Mouse (Mus musculus): ENCODE measurements around the gene Sell. TPM values are rescaled to one million over a fixed set of nuclear protein-coding genes. Genes with fewer than 3 reads are reported as not detected.
A peak's percentile ranks its signal among the peaks of the same experiment; 100 is the strongest.
"Not testable (repeated sequence)": the region's sequence is repeated elsewhere in the genome, so short reads cannot be mapped to it uniquely, and the experiment has no call there.

Sell gene
- polyA plus RNA-seq (2016; fragmentation: Nextera tagmentation; extraction: Ambion mirVana), result not detected in 2 replicates

DNA sequence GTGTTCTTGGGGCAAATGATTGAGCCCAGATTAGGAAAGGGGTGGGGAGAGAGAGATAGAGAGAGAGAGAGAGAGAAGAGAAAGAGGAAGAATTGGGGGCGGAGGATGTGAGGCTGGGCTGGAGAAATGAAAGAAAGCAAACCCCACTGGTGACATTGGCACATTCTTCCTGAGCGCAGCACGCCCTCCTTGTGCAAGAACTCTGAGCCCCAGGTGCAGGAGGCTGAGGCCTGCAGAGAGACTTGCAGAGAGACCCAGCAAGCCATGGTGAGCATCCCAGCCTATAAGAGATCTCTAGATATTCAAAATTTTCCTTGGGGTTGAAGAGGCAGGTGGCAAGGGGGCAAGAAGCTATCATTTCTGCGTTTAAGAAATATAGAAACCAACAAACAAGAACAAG is at the start of gene Sell:
Sell (plus strand) TSS at position 58 of the 400 bp plus-strand sequence.
- Histone ChIP-seq H3K27ac (no peak within 1 kb of the TSS), H3K27me3 (ENCODE audit: insufficient read depth, poor library complexity, severe bottlenecking) (no peaks in the 10 kb centered on the region), H3K4me3 (no peak within 1 kb of the TSS), H3K9me3 (no peaks in the 10 kb centered on the region), H3K4me1 (no peaks in the 10 kb centered on the region), H3K36me3 (no peaks in the 10 kb centered on the region)
- no peak for DNase-seq (ENCODE audit: low spot score)
- WGBS, result 69% methylated on average over 4 of the region's 4 CpGs

DNA sequence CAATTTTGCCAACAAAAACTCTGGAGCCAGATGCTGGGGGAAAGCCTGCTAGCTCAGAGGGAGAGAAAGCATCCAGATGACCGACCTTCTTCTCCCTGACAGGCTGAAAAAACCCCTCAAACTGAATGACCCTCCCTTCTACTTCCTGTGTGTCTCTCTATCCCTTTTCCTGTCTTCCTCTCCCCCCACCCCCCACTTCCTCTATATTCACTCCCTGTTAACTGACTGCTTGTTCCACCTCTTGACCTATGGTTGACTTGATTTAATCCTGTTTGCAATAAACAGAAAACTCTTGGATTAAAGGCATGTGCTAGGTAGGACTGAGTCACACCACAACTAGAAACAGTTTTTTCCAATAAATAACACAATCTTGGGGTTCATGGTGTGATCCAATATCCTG is 47.2 kb upstream of the Sell start:
- no peak for DNase-seq (ENCODE audit: low spot score)
- no peaks in the 10 kb centered on the region for H3K36me3 ChIP-seq
- H3K4me1 ChIP-seq, result no peaks in the 10 kb centered on the region
- H3K27me3 ChIP-seq (ENCODE audit: insufficient read depth, poor library complexity, severe bottlenecking), result no peaks in the 10 kb centered on the region
- H3K9me3 ChIP-seq, result no peaks in the 10 kb centered on the region
- no peak overlapping the region for H3K4me3 ChIP-seq
- 57% methylated on average over 1 of the region's 1 CpGs for WGBS
- no peak overlapping the region for H3K27ac ChIP-seq

DNA sequence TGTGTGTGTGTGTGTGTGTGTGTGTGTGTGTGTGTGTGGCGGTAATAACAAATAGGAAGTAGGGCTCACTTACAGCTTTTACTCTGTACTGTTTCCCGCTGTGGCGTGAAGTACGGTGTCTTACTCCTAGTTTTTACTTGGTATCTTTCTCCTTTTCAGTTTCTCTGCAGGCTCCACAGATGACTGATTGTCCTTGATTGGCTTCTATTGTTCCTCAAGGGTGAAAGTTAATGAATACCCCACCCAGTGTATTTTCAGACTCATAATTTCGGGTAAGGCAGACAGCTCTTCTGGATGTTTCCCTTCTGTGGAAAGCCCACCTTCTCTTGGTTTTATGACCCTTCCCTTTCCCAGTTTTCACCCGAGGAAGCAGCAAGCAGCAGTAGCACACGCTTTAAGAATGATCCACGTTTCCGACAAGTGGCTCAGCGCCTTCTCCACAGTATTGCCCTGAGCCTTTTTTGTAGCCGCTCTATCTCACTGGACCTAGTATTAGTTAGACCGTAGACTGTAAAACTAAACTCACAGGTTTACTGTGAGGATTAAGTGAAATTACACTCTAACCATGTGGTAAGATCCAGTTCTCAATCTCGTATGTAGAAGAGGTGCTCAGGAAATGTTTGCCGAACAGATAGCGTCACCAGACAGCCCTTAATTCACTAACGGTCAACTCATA is 43.4 kb upstream of the Sell start:
- Histone ChIP-seq H3K27ac (no peak overlapping the region), H3K4me1 (no peaks in the 10 kb centered on the region), H3K36me3 (no peaks in the 10 kb centered on the region), H3K9me3 (no peaks in the 10 kb centered on the region), H3K27me3 (ENCODE audit: insufficient read depth, poor library complexity, severe bottlenecking) (no peaks in the 10 kb centered on the region), H3K4me3 (no peak overlapping the region)
- 88% methylated on average over 16 of the region's 16 CpGs for WGBS
- no peak for DNase-seq (ENCODE audit: low spot score)

DNA sequence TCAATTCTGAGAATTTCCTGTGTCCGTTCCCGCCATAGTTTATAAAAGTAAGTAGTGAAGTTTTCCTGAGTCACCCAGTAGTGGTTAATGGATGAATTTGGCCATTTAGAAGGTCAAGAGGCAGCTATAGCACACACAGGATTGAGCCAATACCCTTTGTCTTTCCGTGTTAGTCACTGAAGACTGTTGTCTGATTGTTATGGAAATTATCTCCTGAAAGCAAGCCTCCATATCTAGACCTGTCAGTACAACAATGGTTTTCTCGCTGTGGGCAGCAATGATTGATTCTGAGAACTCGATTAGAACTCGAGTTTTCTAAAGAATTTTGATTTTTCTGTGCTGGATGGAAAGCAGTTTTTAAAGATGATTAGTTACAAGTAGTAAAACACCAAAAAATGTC is 42.0 kb upstream of the Sell start:
- no peaks in the 10 kb centered on the region for H3K27me3 ChIP-seq (ENCODE audit: insufficient read depth, poor library complexity, severe bottlenecking)
- no peak for DNase-seq (ENCODE audit: low spot score)
- no peaks in the 10 kb centered on the region for H3K36me3 ChIP-seq
- WGBS, result 55% methylated on average over 6 of the region's 6 CpGs
- H3K27ac ChIP-seq, result no peak overlapping the region
- no peak overlapping the region for H3K4me3 ChIP-seq
- no peaks in the 10 kb centered on the region for H3K4me1 ChIP-seq
- no peaks in the 10 kb centered on the region for H3K9me3 ChIP-seq

DNA sequence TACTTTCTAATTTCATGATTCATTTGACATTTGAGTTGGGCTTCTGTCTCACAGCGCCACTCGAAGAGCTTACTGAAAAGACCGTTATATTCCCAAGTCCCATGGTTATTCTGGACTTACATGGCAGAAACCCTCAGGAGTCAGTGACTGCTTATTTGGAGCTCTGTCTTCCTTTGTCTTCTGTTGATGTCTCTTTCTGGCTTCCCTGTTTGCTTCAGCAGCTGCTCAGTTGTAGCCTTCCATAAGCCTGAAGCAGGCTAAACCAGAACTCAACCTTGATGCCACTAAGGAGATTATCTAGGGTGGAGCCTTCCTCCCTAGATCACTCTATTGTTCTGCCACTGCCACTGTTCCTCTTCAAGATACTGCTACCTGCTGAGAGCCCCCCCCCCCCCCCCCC is 41.0 kb upstream of the Sell start:
- not testable (repeated sequence) for DNase-seq (ENCODE audit: low spot score); H3K4me1 ChIP-seq; H3K4me3 ChIP-seq; H3K27me3 ChIP-seq (ENCODE audit: insufficient read depth, poor library complexity, severe bottlenecking); H3K9me3 ChIP-seq; H3K27ac ChIP-seq; H3K36me3 ChIP-seq
- WGBS, result 85% methylated on average over 3 of the region's 3 CpGs

DNA sequence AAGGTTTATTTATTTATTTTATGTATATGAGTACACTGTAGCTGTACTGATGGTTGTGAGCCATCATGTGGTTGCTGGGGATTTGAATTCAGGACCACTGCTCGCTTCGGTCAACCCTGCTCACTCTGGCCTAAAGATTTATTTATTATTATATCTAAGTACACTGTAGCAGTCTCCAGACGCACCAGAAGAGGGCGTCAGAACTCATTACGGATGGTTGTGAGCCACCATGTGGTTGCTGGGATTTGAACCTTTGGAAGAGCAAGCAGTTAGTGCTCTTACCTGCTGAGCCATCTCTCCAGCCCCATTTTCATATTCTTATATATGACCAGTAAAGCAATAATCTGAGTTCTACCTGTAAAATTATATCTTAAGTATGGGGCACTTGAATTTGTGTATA is 39.7 kb upstream of the Sell start:
- H3K27me3 ChIP-seq (ENCODE audit: insufficient read depth, poor library complexity, severe bottlenecking); H3K4me3 ChIP-seq; DNase-seq (ENCODE audit: low spot score); H3K36me3 ChIP-seq; H3K9me3 ChIP-seq; H3K27ac ChIP-seq; H3K4me1 ChIP-seq: not testable (repeated sequence)
- WGBS, result 70% methylated on average over 5 of the region's 5 CpGs

DNA sequence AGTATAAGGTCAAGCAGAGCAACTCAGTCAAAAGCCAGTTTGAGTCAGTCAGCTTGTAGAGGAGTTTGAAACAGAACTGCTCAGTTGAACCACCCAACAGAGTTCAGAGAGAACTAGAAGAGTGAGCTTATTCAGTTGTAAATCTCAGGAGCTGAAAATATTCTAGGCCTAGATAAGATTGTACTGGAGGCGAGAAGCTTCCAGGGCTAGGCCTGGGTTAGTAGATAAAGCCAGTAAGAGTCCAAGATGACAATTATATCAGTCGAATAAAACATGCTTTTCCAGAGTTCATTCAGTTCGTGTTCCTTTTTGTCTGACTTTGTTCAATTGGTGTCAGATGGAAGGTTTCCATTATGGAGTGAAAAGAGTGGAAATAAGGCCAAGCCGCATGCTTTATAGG is 36.1 kb upstream of the Sell start:
- no peak overlapping the region for H3K4me3 ChIP-seq

DNA sequence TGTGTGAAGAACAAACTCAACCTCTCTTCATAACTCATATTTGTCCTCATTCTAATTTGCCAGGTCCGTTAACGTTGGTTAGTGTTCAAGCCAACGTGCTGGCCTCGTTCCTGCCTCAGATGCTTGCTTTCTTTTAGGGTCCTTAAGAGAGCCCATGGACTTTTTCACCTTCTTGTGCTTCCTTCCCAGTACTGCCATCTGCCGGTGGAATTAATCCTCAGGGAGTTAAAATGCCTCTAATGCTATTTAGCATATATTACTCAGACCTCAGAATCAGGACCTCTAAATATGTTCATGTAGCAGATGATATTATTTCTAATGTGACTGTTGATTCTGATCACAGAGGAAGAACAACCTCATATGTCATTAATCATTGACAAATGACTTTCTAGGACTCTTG is 34.4 kb upstream of the Sell start:
- 49% methylated on average over 5 of the region's 5 CpGs for WGBS
- no peaks in the 10 kb centered on the region for H3K4me1 ChIP-seq
- no peaks in the 10 kb centered on the region for H3K9me3 ChIP-seq

More for the DNA sequence above, 36.1 kb upstream of the Sell start:
- Histone ChIP-seq H3K9me3 (no peaks in the 10 kb centered on the region), H3K36me3 (no peaks in the 10 kb centered on the region), H3K4me1 (no peaks in the 10 kb centered on the region), H3K27ac (no peak overlapping the region), H3K27me3 (ENCODE audit: insufficient read depth, poor library complexity, severe bottlenecking) (no peaks in the 10 kb centered on the region)
- DNase-seq (ENCODE audit: low spot score), result no peak
- WGBS, result 72% methylated on average over 4 of the region's 4 CpGs

DNA sequence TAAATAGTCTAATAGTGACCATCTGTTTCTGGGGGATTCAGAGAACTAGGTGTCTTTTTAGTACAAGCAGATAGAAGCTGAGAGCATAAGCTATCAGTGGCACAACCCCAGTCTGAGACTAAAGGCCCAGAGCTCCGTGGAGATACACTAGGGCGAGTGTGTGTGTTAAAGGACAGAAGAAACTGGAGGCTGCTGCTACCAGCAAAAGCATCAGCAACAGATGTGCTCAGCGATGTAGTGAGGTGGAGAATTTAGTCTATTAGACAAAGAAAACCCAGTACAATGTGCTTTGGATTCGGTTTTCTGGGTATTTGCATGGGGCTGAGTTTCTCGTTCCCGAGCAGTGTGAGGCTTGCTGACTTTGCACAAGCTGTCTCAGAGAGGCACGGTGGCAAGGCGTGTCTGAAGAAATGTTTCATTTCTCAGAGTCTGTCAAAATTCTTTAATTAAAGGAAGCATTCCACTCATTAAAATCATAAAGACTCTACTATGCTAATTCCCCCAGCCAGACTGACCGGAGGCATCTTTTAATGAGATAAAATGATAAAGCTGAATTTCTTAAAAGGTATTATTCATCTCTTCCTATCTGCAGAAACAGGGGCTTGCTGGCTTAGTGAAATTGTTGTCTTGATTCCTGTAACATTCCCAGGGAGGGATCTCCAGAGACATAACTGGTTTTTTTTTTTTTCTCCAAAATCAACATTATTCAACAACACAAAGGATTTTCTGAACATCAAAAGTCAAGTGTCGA is 21.2 kb upstream of the Sell start:
- H3K4me1 ChIP-seq, result peaks cover 5% of the 10 kb centered on the region; the same call in 1 of the 2 replicates
- no peak overlapping the region for H3K4me3 ChIP-seq
- no peaks in the 10 kb centered on the region for H3K9me3 ChIP-seq
- no peaks in the 10 kb centered on the region for H3K27me3 ChIP-seq (ENCODE audit: insufficient read depth, poor library complexity, severe bottlenecking)
- DNase-seq (ENCODE audit: low spot score), result no peak
- 76% methylated on average over 10 of the region's 10 CpGs for WGBS
- H3K36me3 ChIP-seq, result no peaks in the 10 kb centered on the region
- H3K27ac ChIP-seq, result no peak overlapping the region

More for the DNA sequence above, 34.4 kb upstream of the Sell start:
- no peak for DNase-seq (ENCODE audit: low spot score)
- no peaks in the 10 kb centered on the region for H3K27me3 ChIP-seq (ENCODE audit: insufficient read depth, poor library complexity, severe bottlenecking)
- H3K27ac ChIP-seq, result no peak overlapping the region
- no peak overlapping the region for H3K4me3 ChIP-seq
- no peaks in the 10 kb centered on the region for H3K36me3 ChIP-seq

DNA sequence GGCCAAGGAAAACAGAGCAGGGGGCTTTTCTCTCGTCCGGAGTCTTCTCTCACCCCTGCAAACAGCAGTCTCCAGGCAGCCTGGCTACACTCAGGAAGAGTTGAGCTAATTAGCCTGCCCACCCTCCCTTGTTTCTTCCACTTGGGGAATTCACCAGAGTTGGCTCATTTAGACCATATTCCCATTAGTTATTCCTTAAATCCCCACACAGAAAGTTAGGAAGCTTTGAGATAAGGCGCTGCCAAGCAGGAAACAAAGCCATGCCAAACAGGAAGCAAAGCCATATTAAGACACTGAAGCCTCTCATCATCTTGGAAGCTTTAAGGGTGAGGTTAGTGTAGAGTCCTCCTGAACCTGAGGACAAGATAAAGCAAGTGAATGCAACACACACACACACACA is 18.2 kb upstream of the Sell start:
- Histone ChIP-seq H3K36me3 (no peaks in the 10 kb centered on the region), H3K4me1 (peaks cover 5% of the 10 kb centered on the region; the same call in 1 of the 2 replicates), H3K9me3 (no peaks in the 10 kb centered on the region), H3K27me3 (ENCODE audit: insufficient read depth, poor library complexity, severe bottlenecking) (no peaks in the 10 kb centered on the region), H3K27ac (peak overlapping the region; percentile 22; the same call in 1 of the 2 replicates), H3K4me3 (no peak overlapping the region)
- DNase-seq (ENCODE audit: low spot score), result no peak
- WGBS, result 50% methylated on average over 3 of the region's 3 CpGs

DNA sequence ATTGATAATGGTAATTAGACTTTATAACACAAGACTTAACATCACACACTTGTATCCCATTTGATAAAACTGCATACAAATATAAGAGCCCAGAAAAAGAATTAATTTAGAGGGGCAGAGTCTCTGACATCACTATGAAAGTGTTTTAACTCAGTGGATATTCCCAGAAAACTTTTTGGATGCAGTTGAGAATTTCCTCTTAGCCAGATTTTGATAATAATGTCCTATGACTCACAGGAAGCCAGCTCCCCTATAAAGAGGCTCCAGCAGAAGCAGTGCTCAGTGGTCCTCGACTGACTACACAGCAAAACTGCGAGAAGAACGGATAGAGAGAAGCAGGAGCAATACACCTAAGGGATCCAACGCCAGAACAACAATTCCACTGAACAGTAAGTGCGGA is 13.8 kb upstream of the Sell start, which contains the start of gene Sele:
Sele (plus strand) TSS at position 301 of the 400 bp plus-strand sequence.
- WGBS, result 61% methylated on average over 5 of the region's 5 CpGs
- no peaks in the 10 kb centered on the region for H3K9me3 ChIP-seq
- H3K36me3 ChIP-seq, result no peaks in the 10 kb centered on the region
- no peak within 1 kb of the TSS for H3K4me3 ChIP-seq
- H3K4me1 ChIP-seq, result no peaks in the 10 kb centered on the region
- H3K27ac ChIP-seq, result no peak within 1 kb of the TSS
- no peaks in the 10 kb centered on the region for H3K27me3 ChIP-seq (ENCODE audit: insufficient read depth, poor library complexity, severe bottlenecking)
- no peak for DNase-seq (ENCODE audit: low spot score)

DNA sequence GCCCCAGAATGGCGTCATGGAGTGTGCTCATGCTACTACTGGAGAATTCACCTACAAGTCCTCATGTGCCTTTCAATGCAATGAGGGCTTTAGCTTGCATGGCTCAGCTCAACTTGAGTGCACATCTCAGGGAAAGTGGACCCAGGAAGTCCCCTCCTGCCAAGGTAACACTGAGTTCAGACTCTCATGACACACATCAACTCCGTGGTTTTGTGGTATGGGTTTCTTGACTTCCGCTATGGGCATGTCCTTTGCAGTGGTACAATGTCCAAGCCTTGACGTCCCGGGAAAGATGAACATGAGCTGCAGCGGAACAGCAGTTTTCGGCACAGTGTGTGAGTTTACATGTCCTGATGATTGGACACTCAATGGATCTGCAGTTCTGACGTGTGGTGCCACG is 8.2 kb upstream of the Sell start:
- H3K27ac ChIP-seq, result no peak overlapping the region
- 86% methylated on average over 9 of the region's 9 CpGs for WGBS
- no peak for DNase-seq (ENCODE audit: low spot score)
- no peaks in the 10 kb centered on the region for H3K9me3 ChIP-seq
- H3K4me3 ChIP-seq, result no peak overlapping the region
- no peaks in the 10 kb centered on the region for H3K36me3 ChIP-seq
- H3K4me1 ChIP-seq, result no peaks in the 10 kb centered on the region
- no peaks in the 10 kb centered on the region for H3K27me3 ChIP-seq (ENCODE audit: insufficient read depth, poor library complexity, severe bottlenecking)

DNA sequence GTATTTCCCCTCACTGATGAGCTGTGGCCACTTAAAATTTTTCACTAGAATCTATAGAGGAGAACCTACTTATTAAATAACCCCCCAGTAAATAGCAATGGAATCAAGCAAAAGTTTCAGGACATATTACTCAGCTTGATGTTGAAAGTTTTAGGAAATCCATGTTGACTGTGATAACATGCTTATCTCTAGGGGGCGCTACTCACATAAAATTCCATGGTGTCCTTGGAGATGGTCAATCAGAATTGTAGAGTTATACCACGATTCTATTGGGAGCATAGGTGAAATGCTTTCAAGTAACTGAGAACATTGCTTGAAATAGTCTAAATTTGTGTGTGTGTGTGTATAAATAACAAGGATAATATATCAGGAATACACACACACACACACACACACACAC is 7.0 kb upstream of the Sell start:
- H3K36me3 ChIP-seq, result no peaks in the 10 kb centered on the region
- no peaks in the 10 kb centered on the region for H3K27me3 ChIP-seq (ENCODE audit: insufficient read depth, poor library complexity, severe bottlenecking)
- WGBS, result 36% methylated on average over 2 of the region's 2 CpGs
- H3K9me3 ChIP-seq, result no peaks in the 10 kb centered on the region
- no peak for DNase-seq (ENCODE audit: low spot score)
- H3K4me1 ChIP-seq, result no peaks in the 10 kb centered on the region
- no peak overlapping the region for H3K4me3 ChIP-seq
- H3K27ac ChIP-seq, result no peak overlapping the region
